Mouse (Mus musculus): ENCODE measurements around the gene Slc26a9. TPM values are rescaled to one million over a fixed set of nuclear protein-coding genes. Genes with fewer than 3 reads are reported as not detected.

The Slc26a9 gene
- polyA plus RNA-seq, 1 experiment = 0.02 TPM

DNA sequence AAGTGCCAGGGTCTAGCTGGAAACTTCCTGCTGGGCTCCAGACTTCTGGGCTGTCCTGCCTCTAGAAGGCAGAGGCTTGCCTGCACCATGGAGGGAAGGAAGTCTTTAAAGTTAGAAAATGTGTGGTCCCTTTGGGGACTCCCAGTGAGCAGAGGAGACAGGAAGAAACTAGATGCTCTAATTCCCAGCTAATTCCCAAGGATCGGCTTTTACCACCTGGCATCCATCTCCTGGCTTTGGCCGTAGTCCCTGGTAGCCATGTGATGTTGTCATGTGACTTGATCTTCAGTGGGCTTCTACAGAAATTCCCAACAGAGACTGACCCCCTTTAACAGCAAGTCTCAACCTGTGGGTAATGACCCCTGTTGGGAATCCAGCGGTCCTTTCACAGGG, 16.6 kb downstream of the Slc26a9 start:
- TF ChIP-seq CTCF (IDR thresholded peaks at IDR 0.05; ENCODE audit: extremely low read depth, insufficient read depth, low read length) (no peak), POLR2A (IDR thresholded peaks at IDR 0.05; ENCODE audit: extremely low read depth, insufficient read depth, low read length) (no peak)
- Histone ChIP-seq H3K4me3 (ENCODE audit: insufficient read depth, low read length) (no peak overlapping the region), H3K27ac (ENCODE audit: insufficient read depth, low read length) (no peak overlapping the region), H3K4me1 (ENCODE audit: control insufficient read depth, insufficient read depth, low read length) (no peaks in the 10 kb centered on the region)

DNA sequence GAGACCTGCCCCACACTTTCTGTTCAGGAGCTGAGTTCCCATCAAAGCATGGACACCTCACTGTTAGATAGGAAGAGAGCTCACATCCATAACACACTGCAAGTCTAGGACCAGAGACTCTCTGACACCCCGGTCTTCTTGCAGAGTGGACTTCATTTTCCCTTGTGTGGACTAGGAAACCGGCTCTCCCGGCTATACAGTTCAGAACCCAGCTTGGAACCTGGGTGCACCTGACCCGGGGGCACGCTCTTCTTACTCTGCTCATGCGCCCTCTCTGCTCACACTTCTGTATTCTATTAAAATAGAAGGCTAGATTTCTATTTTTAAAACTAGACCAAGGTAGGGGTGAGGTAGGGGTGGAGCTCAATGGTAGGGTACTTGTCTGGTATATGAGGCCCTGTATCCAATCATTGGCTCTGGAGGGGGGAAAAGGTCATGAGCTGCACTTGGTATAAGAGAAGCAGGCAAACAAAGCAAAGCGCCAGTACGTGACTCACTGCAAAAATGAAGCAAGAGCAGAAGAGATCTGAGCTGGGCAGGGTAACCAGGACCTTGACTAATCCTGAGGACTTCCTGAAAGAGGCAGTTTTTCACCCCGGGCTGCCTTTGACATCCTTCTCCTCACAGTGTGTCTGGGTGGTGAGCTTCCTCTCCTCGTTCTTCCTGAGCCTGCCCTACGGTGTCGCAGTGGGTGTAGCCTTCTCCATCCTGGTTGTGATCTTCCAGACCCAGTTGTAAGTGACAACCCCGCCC, 17.4 kb downstream of the Slc26a9 start:
- no peak overlapping the region for H3K4me3 ChIP-seq (ENCODE audit: insufficient read depth, low read length)
- TF ChIP-seq CTCF (IDR thresholded peaks at IDR 0.05; ENCODE audit: extremely low read depth, insufficient read depth, low read length) = no peak
- TF ChIP-seq POLR2A (IDR thresholded peaks at IDR 0.05; ENCODE audit: extremely low read depth, insufficient read depth, low read length) = no peak
- H3K4me1 ChIP-seq (ENCODE audit: control insufficient read depth, insufficient read depth, low read length) = no peaks in the 10 kb centered on the region
- no peak overlapping the region for H3K27ac ChIP-seq (ENCODE audit: insufficient read depth, low read length)

DNA sequence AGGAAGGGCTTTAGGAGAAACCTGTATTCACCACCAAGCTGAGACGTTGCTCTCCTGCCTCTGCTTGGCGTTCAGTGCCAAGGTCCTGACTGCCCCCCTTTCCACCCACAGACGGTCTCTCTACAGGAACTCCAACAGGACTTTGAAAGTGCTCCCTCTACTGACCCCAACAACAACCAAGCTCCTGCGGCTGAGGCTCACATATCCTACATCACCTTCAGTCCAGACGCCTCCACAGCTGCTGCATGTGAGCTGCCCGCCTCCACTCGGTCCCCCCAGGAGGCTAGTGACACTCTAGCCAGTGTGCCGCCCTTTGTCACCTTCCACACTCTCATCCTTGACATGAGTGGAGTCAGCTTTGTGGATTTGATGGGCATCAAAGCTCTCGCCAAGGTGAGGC, 19.9 kb downstream of the Slc26a9 start:
- Histone ChIP-seq H3K27ac (ENCODE audit: insufficient read depth, low read length) (no peak overlapping the region), H3K4me3 (ENCODE audit: insufficient read depth, low read length) (no peak overlapping the region)

DNA sequence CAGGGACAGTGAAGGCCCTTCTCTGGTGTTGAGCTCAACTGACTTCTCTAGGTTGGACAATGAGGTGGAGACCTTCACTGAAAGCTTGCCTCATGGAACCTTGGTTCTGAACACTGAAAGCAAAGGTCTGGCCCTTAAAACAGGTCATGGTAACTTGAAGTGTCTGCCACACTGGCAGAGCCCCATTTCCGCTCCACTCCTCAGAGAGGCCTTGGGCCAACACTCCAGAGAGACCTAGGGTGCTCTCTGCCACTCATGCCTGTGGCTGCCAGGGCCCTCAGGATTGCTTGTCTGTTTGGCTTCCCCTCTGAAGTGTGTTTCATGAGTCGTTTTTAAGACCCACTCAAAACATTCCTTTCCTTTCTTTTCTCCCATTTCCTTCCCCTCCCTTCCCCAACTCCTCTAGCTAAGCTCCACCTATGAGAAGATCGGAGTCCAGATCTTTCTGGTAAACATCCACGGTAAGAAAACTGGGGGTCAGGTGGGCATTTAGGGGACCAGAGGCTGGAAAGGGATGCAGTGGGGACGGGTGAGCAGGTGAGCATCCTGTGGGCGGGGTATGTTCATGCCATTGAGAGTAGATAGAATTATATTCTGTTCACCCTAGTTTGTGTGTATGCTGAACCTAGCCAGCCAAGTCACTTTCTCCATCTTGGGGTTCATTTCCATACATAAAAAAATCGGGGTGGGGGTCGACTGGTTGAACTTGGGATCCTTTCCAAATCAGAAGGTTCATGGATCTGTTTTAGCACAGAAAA, 20.9 kb downstream of the Slc26a9 start:
- TF ChIP-seq POLR2A (IDR thresholded peaks at IDR 0.05; ENCODE audit: extremely low read depth, insufficient read depth, low read length) (no peak), CTCF (IDR thresholded peaks at IDR 0.05; ENCODE audit: extremely low read depth, insufficient read depth, low read length) (no peak)
- Histone ChIP-seq H3K4me3 (ENCODE audit: insufficient read depth, low read length) (no peak overlapping the region), H3K4me1 (ENCODE audit: control insufficient read depth, insufficient read depth, low read length) (no peaks in the 10 kb centered on the region), H3K27ac (ENCODE audit: insufficient read depth, low read length) (no peak overlapping the region)

More for the DNA sequence above, 19.9 kb downstream of the Slc26a9 start:
- TF ChIP-seq POLR2A (IDR thresholded peaks at IDR 0.05; ENCODE audit: extremely low read depth, insufficient read depth, low read length) = no peak
- TF ChIP-seq CTCF (IDR thresholded peaks at IDR 0.05; ENCODE audit: extremely low read depth, insufficient read depth, low read length) = no peak
- no peaks in the 10 kb centered on the region for H3K4me1 ChIP-seq (ENCODE audit: control insufficient read depth, insufficient read depth, low read length)

DNA sequence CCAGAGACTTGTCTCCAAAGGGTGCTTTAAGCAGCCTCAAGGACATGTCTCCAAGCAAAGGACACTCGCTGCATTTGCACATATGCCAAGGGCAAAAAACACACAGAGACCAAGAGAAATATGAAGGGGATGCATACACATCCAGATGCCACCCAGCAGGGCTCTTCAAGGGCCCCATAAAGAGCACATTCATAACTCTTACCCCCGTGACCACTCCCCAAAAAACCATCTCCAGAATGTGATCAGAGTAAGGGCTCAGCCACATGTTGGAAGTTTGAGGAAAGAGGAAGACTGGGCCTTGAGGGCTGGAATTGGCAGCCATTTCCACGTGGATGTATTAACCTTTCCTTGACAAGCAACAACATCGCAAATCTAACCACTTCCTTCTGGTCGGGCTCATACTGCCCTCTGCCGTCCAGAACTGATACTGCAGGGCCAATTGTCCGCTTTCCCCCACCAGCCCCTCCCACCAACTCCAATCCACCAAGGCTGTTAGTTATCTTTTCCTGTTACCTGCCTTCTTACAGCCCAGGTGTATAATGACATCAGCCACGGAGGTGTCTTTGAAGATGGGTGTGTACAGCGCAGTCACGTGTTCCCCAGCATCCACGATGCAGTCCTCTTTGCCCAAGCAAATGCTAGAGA, 21.7 kb downstream of the Slc26a9 start:
- H3K4me1 ChIP-seq (ENCODE audit: control insufficient read depth, insufficient read depth, low read length) = no peaks in the 10 kb centered on the region
- H3K4me3 ChIP-seq (ENCODE audit: insufficient read depth, low read length) = no peak overlapping the region
- TF ChIP-seq CTCF (IDR thresholded peaks at IDR 0.05; ENCODE audit: extremely low read depth, insufficient read depth, low read length) = peak; percentile 98
- no peak for TF ChIP-seq POLR2A (IDR thresholded peaks at IDR 0.05; ENCODE audit: extremely low read depth, insufficient read depth, low read length)
- H3K27ac ChIP-seq (ENCODE audit: insufficient read depth, low read length) = no peak overlapping the region

DNA sequence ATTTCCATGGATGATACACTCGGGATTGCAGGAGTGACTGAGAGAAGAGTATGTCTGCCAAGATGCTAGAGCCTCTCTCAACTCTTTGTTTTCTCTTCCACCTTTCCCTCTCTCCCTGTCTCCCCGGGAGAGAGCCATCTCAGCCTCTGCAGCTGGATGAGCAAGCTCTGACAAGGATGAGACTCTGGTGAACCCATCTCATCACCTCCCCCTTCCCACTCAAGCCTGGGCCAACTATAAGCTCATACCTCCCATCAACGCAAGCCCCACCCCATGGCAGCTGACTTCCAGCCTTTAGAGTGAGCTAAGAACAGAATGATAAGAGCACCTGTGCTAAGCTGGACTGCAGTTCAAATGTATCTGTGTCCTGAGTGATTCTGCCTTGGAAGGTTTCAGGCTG, 25.5 kb downstream of the Slc26a9 start:
- Histone ChIP-seq H3K4me3 (ENCODE audit: insufficient read depth, low read length) (no peak overlapping the region), H3K4me1 (ENCODE audit: control insufficient read depth, insufficient read depth, low read length) (peaks cover 2% of the 10 kb centered on the region; the same call in 1 of the 2 replicates), H3K27ac (ENCODE audit: insufficient read depth, low read length) (no peak overlapping the region)
- TF ChIP-seq CTCF (IDR thresholded peaks at IDR 0.05; ENCODE audit: extremely low read depth, insufficient read depth, low read length) = no peak
- no peak for TF ChIP-seq POLR2A (IDR thresholded peaks at IDR 0.05; ENCODE audit: extremely low read depth, insufficient read depth, low read length)

DNA sequence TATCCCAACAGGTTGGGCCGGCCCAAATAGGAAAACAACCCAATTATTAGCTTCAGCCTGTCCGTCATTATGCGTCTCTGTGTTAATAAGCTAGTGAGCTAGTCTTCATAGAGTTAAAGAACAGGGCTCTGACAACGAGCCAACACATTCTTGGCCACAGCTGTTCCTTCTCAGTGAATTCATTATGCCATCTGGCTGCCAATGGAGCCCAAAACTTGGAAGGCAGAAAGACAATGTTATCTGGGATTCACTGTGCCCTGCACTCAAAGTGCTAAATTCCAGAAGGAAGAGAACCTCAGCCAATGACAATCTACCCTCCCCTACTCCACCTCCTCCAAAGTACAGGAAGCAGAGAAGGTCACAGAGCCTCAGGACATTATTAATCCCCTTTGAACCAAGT, 26.8 kb downstream of the Slc26a9 start:
- TF ChIP-seq CTCF (IDR thresholded peaks at IDR 0.05; ENCODE audit: extremely low read depth, insufficient read depth, low read length) (no peak), POLR2A (IDR thresholded peaks at IDR 0.05; ENCODE audit: extremely low read depth, insufficient read depth, low read length) (no peak)
- peaks cover 2% of the 10 kb centered on the region; the same call in 1 of the 2 replicates for H3K4me1 ChIP-seq (ENCODE audit: control insufficient read depth, insufficient read depth, low read length)
- H3K27ac ChIP-seq (ENCODE audit: insufficient read depth, low read length) = 0 out of 2 replicates have a peak overlapping the region, but pooled peaks have one; percentile 2
- no peak overlapping the region for H3K4me3 ChIP-seq (ENCODE audit: insufficient read depth, low read length)

DNA sequence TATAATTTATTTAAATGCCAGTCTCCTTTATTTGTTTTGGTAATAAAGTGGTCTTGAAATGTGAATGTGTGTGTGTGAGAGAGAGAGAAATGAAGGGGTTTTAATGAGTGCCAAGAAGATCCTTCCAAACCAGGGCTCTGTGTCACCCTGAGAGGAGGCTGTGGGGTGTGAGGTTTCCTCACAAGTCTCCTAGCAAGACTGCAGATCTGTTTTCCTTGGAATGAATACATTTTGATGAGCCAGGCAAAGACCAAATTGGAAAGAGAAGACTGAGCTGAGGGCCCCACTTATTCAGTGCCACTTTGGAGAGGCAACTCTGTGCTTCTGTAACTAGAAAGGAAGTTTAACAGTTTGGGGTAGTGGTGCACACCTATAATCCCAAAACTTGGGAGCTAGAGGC, 27.6 kb downstream of the Slc26a9 start:
- TF ChIP-seq CTCF (IDR thresholded peaks at IDR 0.05; ENCODE audit: extremely low read depth, insufficient read depth, low read length) (no peak), POLR2A (IDR thresholded peaks at IDR 0.05; ENCODE audit: extremely low read depth, insufficient read depth, low read length) (no peak)
- Histone ChIP-seq H3K4me3 (ENCODE audit: insufficient read depth, low read length) (no peak overlapping the region), H3K4me1 (ENCODE audit: control insufficient read depth, insufficient read depth, low read length) (peaks cover 2% of the 10 kb centered on the region; the same call in 1 of the 2 replicates), H3K27ac (ENCODE audit: insufficient read depth, low read length) (no peak overlapping the region)

DNA sequence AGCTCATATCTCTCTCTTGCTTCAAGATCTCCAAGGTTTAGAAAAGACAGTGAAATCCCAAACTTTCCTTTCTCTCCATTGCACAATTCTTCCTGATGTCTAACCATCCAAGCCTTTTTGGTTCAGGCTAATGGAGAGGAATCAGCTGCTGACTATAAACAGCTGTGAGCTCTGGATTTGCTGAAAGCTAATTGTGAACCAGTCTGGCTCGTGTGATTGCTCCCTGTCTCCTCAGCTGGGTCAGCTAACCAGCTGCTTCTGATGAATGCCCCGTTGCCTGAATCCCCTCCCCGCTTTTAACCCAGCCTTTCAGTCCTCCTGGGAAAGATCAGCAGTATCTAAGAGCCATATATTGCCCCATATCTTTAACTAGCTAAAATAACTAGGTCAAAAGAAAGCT, 50.8 kb downstream of the Slc26a9 start:
- no peak overlapping the region for H3K27ac ChIP-seq (ENCODE audit: insufficient read depth, low read length)
- no peak overlapping the region for H3K4me3 ChIP-seq (ENCODE audit: insufficient read depth, low read length)
- TF ChIP-seq CTCF (IDR thresholded peaks at IDR 0.05; ENCODE audit: extremely low read depth, insufficient read depth, low read length) = no peak
- no peak for TF ChIP-seq POLR2A (IDR thresholded peaks at IDR 0.05; ENCODE audit: extremely low read depth, insufficient read depth, low read length)
- H3K4me1 ChIP-seq (ENCODE audit: control insufficient read depth, insufficient read depth, low read length) = no peaks in the 10 kb centered on the region

Data from cortical plate, adult 2 months (tissue).